Mouse (Mus musculus) urinary bladder, postnatal 10 days (tissue): ENCODE measurements around the gene Tns2.
"Not testable (repeated sequence)": the region's sequence is repeated elsewhere in the genome, so short reads cannot be mapped to it uniquely, and the experiment has no call there.

Experiments used
- DNase-seq: peaks from one replicate; pipeline ENCODE4 v3.0.0; 2022; ENCODE audit warnings: low spot score

Tns2 gene

DNA sequence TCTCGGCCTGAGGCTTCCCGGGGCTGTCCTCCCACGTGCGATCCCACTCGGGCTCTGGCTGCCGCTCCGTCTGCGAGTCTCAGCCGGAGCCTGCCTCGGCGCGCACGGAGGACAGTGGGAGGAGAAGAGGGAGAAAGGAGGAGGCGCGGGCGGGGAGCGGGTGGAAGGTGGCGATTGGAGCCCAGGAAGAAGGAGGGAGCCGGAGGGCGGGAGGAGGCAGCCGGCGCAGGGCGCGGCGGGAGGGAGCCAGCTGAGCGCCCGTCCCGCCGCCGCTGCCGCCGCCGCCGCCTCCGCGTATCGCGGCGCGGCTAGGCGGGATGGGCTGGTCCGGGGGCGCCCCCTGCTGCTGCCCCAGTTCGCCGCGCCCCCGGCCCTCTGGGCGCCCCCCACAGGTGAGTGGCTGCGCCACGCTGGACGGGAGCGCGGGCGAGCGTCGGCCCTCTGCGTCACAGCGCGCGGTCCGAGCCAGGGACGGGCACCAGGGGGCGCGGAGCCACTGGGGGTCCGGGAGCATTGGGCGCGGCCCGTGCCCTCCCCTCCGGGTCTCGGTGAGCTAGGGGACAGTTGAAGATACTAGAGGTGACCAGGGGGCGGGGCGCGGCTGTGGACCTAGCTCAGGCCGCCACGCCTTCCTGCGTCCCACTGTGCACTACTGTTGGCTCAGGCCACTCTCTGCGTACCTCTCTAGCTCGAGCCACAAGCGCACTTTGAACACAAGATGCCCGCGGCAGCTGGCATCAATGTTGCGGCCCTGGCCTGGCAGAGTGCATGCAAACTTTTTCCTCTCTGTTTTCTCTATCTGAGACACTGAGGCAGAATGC is at the start of gene Tns2:
Gene Tns2, plus strand, starts transcription at position 253 of the 821 bp plus-strand sequence.
- DNase-seq: no peak

- DNase-seq: no peak
These were observed 48.1 kb upstream of the Tns2 start for GRCm38 (mm10) chr15:102051920-102052683.

- no peak for DNase-seq
These were observed 43.6 kb upstream of the Tns2 start for GRCm38 (mm10) chr15:102056495-102057174.

- peak; percentile 83 for DNase-seq
These were observed 34.4 kb upstream of the Tns2 start for GRCm38 (mm10) chr15:102065661-102066325.

DNA sequence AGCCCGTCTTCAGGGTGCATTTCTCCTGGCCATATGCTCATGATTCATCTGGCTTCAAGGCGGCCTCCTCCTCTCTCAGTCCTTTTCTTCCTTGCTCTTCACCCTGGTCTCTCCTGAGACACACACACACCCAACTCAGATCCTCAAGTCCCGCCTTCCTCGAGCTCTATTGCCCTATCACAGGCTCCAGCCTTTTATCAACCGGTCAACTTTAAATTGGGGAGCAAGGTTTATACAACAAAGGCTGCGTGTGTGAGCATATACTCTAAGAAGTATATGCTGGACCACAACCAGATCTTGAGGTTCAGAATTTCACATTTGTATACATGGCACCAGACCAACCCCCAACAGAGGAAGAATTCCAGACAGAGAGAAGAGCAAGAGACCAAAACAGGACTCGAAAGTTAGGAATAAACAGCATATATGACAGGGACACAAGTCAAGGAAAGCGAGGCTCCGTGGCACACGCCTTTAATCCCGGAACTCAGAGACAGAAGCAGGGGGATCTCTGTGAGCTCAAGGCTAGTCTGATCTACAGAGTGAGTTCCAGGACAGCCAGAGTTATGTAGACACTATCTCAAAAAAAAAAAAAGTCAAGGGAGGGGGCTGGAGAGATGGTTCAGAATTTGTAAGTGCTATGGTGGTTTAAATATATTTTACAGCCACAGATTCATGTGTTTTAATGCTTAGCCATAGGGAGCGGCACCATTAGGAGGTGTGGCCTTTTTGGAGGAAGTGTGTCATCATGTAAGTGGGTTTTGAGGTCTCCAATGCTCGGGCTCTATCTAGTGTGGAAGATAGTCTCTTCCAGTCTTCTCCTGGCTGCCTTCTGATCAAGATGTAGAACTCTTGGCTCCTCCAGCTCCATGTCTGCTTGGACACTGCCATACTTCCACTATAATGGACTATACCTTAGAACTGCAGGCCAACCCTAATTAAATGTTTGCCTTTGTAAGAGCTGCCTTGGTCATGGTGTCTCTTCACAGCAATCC is 29.4 kb upstream of the Tns2 start:
- no peak for DNase-seq

DNA sequence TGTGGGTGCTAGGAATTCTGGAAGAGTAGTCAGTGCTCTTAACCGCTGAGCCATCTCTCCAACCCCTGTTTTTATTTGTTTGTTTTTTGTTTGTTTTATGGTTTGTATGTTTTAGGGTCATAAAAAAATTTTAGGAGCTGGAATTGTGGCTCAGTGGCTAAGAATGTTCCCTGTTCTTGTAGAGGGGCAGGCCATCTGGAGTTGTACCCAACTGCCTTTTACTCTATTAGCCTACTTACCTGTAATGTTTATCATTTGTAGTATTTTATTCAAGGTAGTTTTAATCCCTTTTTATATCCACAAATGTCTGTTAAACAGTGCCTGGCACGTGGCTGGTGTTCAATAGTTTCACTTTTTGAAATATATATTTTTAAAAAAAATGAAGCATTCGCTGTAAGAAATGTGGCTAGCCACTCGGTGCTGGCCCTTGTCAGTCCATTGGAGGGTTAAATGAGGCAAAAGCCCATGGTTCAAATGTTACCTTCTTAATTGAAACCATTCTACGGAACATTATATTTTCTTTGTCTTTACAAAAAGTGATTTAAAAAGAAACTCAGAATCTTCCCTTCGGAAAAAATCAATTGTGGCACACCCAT is 27.2 kb upstream of the Tns2 start:
- no peak for DNase-seq

DNA sequence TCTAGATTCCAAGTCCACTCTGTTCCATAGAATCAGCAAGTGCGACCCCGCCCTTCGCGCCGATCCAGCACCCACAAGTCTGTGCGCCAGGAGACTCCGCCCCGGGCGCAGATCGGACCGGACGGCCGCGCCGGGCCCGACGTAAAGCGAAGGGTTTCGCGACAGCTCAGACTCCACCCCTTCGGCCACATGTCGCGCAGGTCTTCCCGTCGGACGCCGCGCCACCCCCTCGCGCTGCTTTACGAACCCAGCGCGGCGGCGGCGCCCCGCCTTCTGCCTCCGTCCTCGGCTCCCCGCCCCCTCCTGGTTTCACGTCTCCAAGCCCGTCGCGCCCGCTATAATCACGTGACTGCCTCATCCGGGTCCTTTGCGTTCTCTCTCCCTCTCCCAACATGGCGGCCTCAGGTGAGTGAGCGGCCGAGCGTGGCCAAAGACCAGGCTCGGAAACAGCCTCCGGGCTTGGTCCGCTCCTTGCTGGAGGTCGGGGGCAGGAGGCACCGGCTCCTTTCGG is 26.6 kb upstream of the Tns2 start, which contains the start of gene Eif4b:
Gene Eif4b, plus strand, starts transcription at position 215 of the 511 bp plus-strand sequence.
- peak; percentile 96 for DNase-seq

DNA sequence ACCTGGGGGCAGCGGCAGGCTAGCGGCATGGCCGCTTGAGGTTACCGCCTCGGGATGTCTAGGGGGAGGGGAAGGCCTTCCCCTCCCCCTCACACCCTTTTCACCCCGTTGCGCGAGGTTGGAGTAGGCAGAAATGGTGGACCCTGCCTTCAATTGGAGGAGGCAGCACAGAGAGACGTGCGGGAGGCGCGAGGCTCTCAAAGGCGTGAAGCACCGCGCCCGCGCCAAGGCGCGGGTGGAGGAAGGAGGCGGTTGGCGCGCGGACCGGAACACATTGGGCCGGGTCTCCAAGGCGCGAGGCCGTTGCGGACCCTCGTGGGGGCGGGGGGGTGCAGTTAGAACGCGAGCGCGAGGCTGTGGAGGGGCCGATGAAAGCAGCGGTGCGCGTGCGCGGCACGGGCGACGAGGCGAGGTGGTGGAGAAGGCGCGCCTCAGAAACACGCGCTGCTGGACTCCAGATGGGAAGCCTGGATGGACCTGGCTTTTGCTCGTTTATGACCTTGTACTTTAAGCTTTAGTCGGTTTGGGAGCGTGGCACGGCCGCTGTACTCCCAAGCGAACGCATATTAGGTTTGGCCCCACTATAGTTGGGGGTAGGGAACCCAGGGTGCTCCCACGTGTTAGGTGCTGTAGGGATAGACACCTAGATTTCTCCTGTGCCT is 26.0 kb upstream of the Tns2 start:
- DNase-seq: peak; percentile 41

DNA sequence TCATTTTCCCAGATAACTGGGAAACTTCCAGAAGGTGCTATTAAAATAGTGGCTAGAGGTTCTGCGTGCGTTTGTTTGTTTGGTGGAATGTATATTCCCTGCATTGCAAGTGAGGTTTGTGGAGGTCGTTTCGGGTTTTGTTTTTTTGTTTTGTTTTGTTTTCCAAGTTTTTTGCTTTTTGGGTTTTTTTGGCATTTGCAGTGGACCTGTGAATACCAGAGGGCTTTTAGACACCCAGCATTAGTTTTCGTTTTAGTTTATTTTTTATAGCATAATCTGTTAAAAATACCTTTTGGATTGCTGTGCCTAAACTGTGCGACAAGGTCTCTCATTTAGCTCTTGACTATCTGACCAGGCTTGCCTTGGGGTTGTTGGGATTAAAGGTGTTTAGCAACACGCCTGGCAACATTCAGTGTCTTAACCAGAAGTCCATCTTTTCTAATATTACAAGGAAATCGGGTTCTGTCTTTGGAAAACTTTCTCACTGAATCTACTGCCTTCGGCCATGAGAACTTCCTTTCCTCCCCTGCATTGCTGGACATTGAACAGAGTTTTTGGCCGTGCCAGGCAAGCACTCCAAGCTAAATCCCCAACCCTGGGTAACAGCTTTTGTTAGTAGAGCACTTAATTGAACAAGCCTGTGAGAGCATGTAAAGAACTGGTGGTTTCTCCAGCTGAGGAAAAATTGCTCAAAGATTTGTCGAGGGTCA is 25.2 kb upstream of the Tns2 start:
- no peak for DNase-seq

GRCm38 (mm10) chr15:102077111-102077677 is 23.0 kb upstream of the Tns2 start:
- no peak for DNase-seq

- no peak for DNase-seq
These were observed 21.0 kb upstream of the Tns2 start for GRCm38 (mm10) chr15:102079221-102079620.

DNA sequence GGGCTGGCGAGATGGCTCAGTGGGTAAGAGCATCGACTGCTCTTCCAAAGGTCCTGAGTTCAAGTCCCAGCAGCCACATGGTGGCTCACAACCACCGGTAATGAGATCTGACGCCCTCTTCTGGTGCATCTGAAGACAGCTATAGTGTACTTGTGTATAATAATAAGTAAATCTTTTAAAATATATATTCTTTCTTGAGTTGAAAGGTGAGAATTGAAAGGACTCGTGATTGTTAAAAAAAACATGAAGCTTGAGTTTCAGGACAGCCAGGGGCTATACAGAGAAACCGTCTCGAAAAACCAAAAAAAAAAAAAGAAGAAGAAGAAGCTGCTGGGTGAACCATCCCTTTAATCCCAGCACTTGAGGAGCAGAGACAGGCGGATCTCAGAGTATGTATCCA is 20.3 kb upstream of the Tns2 start:
- not testable (repeated sequence) for DNase-seq

DNA sequence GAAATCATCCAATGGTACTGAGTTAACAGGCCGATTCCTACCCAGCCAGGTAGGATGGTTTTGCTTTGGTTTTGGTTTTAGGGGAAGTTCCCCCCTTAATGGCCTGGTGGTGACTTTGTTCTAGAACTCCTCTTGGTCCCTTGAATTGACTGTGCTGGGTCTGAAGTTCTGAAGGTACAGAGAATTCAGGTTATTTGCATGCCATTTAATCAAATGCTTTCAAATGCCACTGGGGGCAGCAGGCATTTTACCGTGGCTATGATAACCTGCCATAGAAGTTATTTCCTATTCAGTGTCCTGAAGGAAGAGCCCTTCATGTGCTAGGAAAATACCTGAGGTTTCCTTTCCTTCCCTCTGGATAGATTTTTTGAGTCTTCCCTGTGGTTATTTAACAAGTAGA is 19.8 kb upstream of the Tns2 start:
- no peak for DNase-seq

DNA sequence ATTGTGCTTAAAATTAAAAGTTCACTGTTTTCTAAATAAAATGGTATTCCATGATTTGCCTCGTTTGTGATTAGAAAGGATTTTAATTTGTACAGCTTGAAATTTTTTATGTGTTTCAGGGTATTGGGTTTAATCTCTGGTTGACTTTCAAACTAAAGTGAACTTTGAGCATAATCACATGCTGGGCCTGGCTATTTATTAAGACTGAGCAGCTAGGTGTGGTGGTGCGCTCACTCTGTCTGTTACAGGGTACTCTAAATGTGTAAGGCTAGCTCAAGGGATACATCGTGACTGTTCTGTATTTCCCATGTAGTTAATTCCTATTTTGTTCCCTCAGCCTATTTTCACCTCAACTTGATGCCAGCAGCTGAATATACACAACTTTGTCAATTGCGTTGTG is 18.1 kb upstream of the Tns2 start:
- DNase-seq: no peak

- DNase-seq: no peak
These were observed 17.2 kb upstream of the Tns2 start for GRCm38 (mm10) chr15:102083028-102083427.

DNA sequence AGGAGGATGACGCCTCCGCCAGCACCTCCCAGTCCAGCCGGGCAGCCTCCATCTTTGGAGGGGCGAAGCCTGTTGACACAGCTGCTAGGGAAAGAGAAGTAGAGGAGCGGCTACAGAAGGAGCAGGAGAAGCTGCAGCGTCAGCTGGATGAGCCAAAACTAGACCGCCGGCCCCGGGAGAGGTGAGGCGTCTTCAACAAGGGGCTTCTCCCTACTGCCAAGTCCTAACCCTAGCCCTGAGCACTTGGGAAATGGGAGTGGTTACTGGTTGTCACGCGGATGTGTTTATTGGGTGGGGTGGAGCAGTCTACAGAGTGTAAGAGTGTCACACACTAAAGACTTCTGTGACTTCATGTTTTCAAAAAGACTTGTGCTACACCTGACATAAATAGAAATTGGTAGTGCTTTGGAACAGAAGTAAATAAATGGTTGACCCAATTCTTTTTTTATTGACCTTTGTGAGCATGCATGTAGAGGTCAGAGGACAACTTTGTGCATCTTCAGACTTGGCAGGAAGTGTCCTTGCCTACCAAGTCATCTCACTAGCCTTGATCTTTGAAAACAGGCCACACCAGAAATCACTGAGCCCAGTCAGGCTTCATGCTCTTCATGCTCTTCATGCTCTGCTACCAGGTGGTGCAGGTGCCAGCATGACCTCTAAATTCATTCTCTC is 10.2 kb upstream of the Tns2 start:
- no peak for DNase-seq

DNA sequence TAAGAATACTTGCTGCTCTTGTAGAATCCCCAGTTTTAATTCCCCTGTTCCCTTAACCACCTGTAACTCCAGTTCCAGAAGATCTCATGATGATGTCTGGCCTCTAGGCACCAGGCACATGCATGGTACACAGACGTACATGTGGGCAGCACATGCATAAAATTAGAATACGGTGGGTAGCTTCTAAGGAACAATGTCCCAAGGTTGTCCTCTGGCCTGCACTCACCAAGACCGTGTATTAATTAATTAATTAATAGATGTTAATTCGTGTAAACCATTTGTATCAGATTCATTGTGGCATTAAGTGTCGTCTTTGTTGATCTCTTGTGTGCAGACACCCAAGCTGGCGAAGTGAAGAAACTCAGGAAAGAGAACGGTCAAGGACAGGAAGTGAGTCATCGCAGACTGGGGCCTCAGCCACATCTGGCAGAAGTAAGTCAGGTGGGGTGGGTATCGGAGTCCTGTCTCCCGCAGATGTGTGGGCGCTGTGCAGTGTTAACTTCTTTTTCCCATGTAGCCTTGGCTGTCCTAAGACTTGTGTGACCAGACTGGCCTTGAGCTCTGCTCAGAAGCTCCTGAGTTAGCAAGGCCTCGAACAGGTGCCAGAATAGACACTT is 9.0 kb upstream of the Tns2 start:
- DNase-seq: no peak

DNA sequence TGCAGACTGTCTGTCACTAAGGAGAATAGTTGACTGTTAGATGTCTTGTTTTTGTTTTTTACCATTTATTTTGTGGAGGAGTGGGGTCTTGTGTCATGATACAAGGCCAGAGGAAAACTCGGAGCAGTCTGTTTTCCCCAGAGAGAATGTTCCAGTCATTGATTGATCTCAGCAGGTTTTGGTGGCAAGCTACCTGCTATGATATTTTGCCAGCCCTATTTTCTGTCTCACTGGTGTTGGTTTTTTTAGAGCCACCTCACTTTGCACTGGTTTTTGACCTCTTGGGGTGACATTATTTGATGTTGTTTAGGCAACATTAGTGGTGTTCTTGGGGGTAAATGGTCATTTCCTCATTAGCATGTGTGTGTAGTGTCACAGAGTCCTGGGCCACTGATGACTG is 8.5 kb upstream of the Tns2 start:
- DNase-seq: no peak
